In genomic region chrX:36795424-36796162, GRCm38 (mm10) we compare ENCODE assay signal across 8 mouse cellular contexts. TPM values are rescaled to one million over a fixed set of nuclear protein-coding genes. Genes with fewer than 3 reads are reported as not detected.
DNase-seq lines count a peak whose midpoint lies in the region; ATAC-seq and TF ChIP-seq lines count a peak whose summit lies in the region.

Gene Slc25a5 (plus strand): TSS chrX:36795651.

- peaks cover 7% of the 10 kb centered on the region; the same call in 1 of the 2 replicates for H3K36me3 ChIP-seq in forebrain, embryonic 15.5 days
- peaks cover 11% of the 10 kb centered on the region for H3K36me3 ChIP-seq in liver, postnatal 0 days (replicated peaks; ENCODE audit: insufficient read depth, low read length)
- peaks cover 15% of the 10 kb centered on the region for H3K36me3 ChIP-seq in neural tube, embryonic 13.5 days
- H3K36me3 ChIP-seq in testis, adult 2 months (ENCODE audit: control insufficient read depth, insufficient read depth, low read length), result no peaks in the 10 kb centered on the region

- no peaks in the 10 kb centered on the region for H3K27me3 ChIP-seq in forebrain, embryonic 15.5 days
- H3K27me3 ChIP-seq in liver, postnatal 0 days (ENCODE audit: insufficient read depth, low read length), result no peaks in the 10 kb centered on the region
- no peaks in the 10 kb centered on the region for H3K27me3 ChIP-seq in neural tube, embryonic 13.5 days
- H3K27me3 ChIP-seq in testis, adult 2 months (ENCODE audit: control insufficient read depth, insufficient read depth, low read length), result no peaks in the 10 kb centered on the region

- no peaks in the 10 kb centered on the region for H3K9me3 ChIP-seq in forebrain, embryonic 15.5 days
- no peaks in the 10 kb centered on the region for H3K9me3 ChIP-seq in liver, postnatal 0 days (ENCODE audit: low read length)
- H3K9me3 ChIP-seq in neural tube, embryonic 13.5 days, result no peaks in the 10 kb centered on the region

- H3K4me3 ChIP-seq in forebrain, embryonic 15.5 days, result peak within 1 kb of the TSS; percentile 55
- peak within 1 kb of the TSS; percentile 77 for H3K4me3 ChIP-seq in liver, postnatal 0 days (ENCODE audit: low read depth, low read length)
- H3K4me3 ChIP-seq in neural tube, embryonic 13.5 days, result peak within 1 kb of the TSS; percentile 63
- H3K4me3 ChIP-seq in testis, adult 2 months (ENCODE audit: control insufficient read depth, low read depth, low read length), result peak within 1 kb of the TSS; percentile 91

- TF ChIP-seq CTCF in liver, postnatal 0 days (IDR thresholded peaks at IDR 0.05; ENCODE audit: low read depth), result no peak
- TF ChIP-seq CTCF in testis, adult 2 months (IDR thresholded peaks at IDR 0.05; ENCODE audit: control insufficient read depth, insufficient read depth, insufficient replicate concordance, low read depth, low read length), result no peak

- H3K4me1 ChIP-seq in forebrain, embryonic 15.5 days, result peaks cover 6% of the 10 kb centered on the region; the same call in 1 of the 2 replicates
- no peaks in the 10 kb centered on the region for H3K4me1 ChIP-seq in liver, postnatal 0 days (ENCODE audit: insufficient read depth)
- H3K4me1 ChIP-seq in neural tube, embryonic 13.5 days (replicated peaks), result 0 out of 2 replicates have a peak, but pooled peaks cover 3% of the 10 kb centered on the region
- peaks cover 5% of the 10 kb centered on the region for H3K4me1 ChIP-seq in testis, adult 2 months (ENCODE audit: control insufficient read depth, insufficient read depth, low read length)

- DNase-seq in ES-CJ7 (ENCODE audit: low read depth, low spot score), result peak; percentile 82
- DNase-seq in cerebellum, adult 11 months, result peak; percentile 83
- DNase-seq in heart, postnatal 14 days, result peak; percentile 83 to 87
- DNase-seq in layer of hippocampus, adult 11-12 months (ENCODE audit: low spot score), result peak; percentile 82
- peak; percentile 88 for DNase-seq in liver, postnatal 0 days

- peak; percentile 97 for ATAC-seq in forebrain, embryonic 15.5 days (replicated peaks)
- peak; percentile 89 for ATAC-seq in liver, postnatal 0 days
- peak; percentile 97 for ATAC-seq in neural tube, embryonic 13.5 days (ENCODE audit: low read depth)

- WGBS in forebrain, embryonic 15.5 days, result 22% methylated on average over 41 of the region's 41 CpGs
- WGBS in liver, postnatal 0 days (ENCODE audit: insufficient replicate concordance), result 22% methylated on average over 40 of the region's 41 CpGs
- 17% methylated on average over 41 of the region's 41 CpGs for WGBS in neural tube, embryonic 13.5 days

- H3K27ac ChIP-seq in forebrain, embryonic 15.5 days (replicated peaks), result peak within 1 kb of the TSS; percentile 87
- H3K27ac ChIP-seq in liver, postnatal 0 days (ENCODE audit: low read depth), result peak within 1 kb of the TSS; percentile 96
- peak within 1 kb of the TSS; percentile 90 for H3K27ac ChIP-seq in neural tube, embryonic 13.5 days (replicated peaks)
- peak within 1 kb of the TSS; percentile 87 for H3K27ac ChIP-seq in testis, adult 2 months (ENCODE audit: control insufficient read depth, insufficient read depth, low read depth, low read length)

- peak within 1 kb of the TSS; percentile 62 for H3K9ac ChIP-seq in forebrain, embryonic 15.5 days (replicated peaks)
- H3K9ac ChIP-seq in liver, postnatal 0 days (replicated peaks), result peak within 1 kb of the TSS; percentile 89
- peak within 1 kb of the TSS; percentile 83 for H3K9ac ChIP-seq in neural tube, embryonic 13.5 days

- intact Hi-C loops in heart, postnatal 14 days (cut with DNase I), result no loop called here

- TF ChIP-seq POLR2A in testis, adult 2 months (IDR thresholded peaks at IDR 0.05; ENCODE audit: control insufficient read depth, low read depth, low read length), result peak; percentile 59; the same call in 1 of the 2 replicates

- TF ChIP-seq EP300 in liver, postnatal 0 days (IDR thresholded peaks at IDR 0.05; ENCODE audit: low read depth), result no peak

- H3K4me2 ChIP-seq in forebrain, embryonic 15.5 days (replicated peaks), result peak within 1 kb of the TSS; percentile 46
- H3K4me2 ChIP-seq in liver, postnatal 0 days (ENCODE audit: low read depth, low read length), result peak within 1 kb of the TSS; percentile 71
- peak within 1 kb of the TSS; percentile 57 for H3K4me2 ChIP-seq in neural tube, embryonic 13.5 days

RNA-seq across cellular contexts. Expression of gene Slc25a5, which starts in this region (rescaled TPM):
- polyA plus RNA-seq in forebrain, embryonic 15.5 days (2015; fragmentation: Nextera tagmentation; extraction: Ambion mirVana), result 483 and 523 TPM in 2 replicates
- 100 to 1,000 TPM; 545 to 681 TPM for total RNA-seq in heart, postnatal 14 days (2021)
- 703 and 719 TPM in 2 replicates for polyA plus RNA-seq in liver, postnatal 0 days (2015; fragmentation: Nextera tagmentation; extraction: Ambion mirVana)
- 565 and 581 TPM in 2 replicates for polyA plus RNA-seq in neural tube, embryonic 13.5 days (2015; fragmentation: Nextera tagmentation; extraction: Ambion mirVana)
- polyA plus RNA-seq in testis, adult 2 months (2012; rRNA removed), result 62.9 and 65.1 TPM in 2 replicates

Comparison
In these comparisons a context has a peak if more than half of its experiments do, and no peak if none do; other contexts are left out.
1. Peak in every context shown above with its lines: DNase-seq, ATAC-seq, H3K4me3 ChIP-seq and H3K27ac ChIP-seq.